Mouse (Mus musculus) cerebellum, adult (tissue): ENCODE data around the gene Gm3424.
"Not testable (repeated sequence)": the region's sequence is repeated elsewhere in the genome, so short reads cannot be mapped to it uniquely, and the experiment has no call there.

ENCODE experiments used
- ATAC-seq: cut with Nextera tagmentation; 2 replicates; pipeline ENCODE4 v1.9.2; 2017; ENCODE audit warnings: mild to moderate bottlenecking, moderate library complexity, mixed read lengths; ENCODE audit not compliant: insufficient number of reproducible peaks, low FRiP score, low TSS enrichment

Gene Gm3424

DNA sequence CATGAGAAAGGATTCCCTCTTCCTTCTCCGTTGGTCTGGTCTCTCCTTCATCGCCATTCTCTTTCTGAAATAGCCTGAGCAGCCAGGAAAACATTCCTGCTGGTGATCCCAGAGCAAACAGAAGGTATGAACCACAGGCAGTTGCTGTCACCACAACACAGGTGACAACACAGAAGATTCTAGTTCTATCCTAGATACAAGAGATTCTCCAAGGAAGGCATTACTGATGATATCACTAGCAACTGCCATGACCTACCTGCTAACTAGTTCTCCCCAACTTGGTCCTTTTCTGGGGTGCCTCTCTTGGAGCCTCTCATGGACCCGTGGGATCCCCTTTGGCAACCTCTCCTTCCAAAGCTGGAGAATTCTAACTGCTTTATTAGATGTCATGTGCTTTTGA is at the start of gene Gm3424:
Gm3424 (minus strand) TSS at position 101 of the 400 bp plus-strand sequence.
- ATAC-seq: not testable (repeated sequence)

DNA sequence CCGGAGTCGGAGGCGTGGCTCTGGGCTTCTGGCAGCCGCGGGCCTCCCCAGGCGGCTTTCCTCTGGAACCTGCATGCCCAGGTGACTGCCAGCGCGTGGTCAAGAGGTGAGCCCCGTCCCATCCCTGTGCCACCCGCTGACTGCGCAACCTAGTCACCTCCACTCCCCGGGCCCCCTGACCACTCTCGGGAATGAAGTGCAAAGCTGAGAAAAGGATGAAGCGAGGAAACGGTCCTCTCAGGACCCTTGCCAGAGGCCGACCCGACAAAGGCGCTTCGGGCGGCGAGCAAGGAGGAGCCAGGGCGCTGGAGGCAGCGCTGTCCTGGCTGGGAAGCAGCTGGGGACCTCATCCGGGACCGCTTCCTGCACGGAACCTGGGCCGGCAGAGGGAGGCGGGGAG is 49.7 kb upstream of the Gm3424 start:
- ATAC-seq: not testable (repeated sequence)

DNA sequence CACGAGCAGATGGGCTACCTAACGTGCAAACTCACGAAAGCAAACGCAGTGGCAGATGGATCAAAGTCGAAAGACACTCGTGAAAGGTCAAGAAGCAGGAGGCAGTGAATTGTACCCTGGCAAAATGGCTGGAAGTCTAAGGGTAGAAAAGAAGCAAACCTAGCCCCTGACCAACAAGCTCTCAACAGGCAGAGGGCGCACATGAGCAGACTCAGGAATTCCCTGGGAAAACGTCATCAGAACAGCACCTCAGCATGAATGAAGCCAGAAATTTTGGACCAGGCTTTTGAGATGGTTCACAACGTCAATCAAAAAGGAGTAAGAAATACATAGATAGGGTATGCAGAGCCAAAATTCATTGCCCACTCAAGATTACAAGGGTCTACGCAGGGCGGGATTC is 49.0 kb upstream of the Gm3424 start:
- not testable (repeated sequence) for ATAC-seq

DNA sequence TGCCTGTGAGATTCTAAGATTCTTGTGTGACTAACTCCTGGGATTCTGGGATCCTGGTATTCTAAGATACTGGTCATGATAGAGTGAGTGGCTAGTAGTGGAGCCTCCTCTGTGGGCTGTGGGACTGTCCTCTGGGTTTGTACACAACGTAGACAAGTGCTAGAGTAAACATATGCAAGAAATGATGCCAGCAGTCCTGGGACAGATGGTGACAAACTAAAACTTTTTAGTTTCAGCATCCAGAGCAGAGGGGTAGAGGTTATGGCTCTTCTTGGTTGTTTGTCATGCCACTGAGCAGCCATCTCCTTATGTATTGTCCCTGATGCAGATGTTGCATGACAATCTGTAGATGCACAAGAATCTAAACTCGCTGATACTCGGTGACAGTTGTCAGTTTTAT is 25.8 kb upstream of the Gm3424 start:
- not testable (repeated sequence) for ATAC-seq

DNA sequence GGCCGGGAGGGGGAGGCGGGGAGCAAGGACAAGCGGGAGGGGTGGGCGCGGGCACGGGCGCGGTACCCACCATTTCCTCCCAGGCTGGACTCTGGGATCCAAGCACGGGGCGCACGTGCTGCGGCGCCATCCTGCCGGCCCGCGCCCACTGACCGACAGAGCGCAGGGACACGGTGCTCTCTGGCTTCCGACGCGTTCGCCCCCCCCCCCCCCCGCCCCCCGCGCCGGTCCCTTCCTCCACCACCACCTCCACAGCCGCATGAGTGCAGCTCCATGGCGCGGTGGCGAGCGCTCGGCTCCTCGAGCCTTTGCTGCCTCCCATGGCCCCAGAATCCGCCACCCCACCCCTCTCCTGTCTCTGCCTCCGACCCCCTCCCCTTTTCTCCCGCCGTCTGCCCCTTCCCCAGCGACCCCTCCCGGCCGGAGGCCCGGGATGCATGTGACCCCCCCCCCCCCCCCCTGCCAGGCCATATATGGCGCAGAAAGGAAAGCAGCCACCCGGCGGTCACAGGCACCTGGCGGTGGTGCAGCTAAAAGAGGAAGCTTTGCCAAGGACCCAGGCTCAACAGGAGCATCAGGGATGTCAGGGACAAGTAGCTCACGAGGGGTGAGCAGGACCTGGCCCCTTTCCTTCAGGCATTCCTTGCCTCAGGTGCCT is 17.3 kb downstream of the Gm3424 start:
- ATAC-seq: not testable (repeated sequence)

DNA sequence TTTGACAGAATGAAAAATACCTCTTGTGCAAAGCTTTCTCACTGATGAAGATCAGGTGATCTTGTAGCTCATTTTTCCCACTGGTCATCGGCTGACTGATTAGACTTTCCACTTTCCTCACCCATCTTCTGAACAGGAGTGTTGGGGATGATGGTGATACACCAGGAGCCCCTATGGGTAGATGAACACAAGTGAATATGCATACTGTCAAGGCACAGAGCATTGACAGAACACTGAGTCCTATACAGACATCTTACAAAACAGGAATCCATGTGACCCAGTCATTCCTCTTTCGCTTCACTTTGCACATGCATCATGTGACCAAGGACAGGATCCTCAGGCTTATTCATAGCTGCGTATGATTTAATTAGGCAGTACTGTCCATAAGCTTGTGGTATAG is 22.2 kb downstream of the Gm3424 start, which contains the start of gene Gm3383:
Gm3383 (minus strand) TSS at position 101 of the 400 bp plus-strand sequence.
- ATAC-seq: not testable (repeated sequence)
